Mouse (Mus musculus) neural tube, postnatal 0 days (tissue): ENCODE results near the gene Tmem116. TPM values are rescaled to one million over a fixed set of nuclear protein-coding genes. Genes with fewer than 3 reads are reported as not detected.

ENCODE experiments used
- polyA plus RNA-seq: library from polyadenylated mRNA; unstranded; fragments of >200 nt; fragmentation: Nextera tagmentation; extraction: Ambion mirVana; gene quantifications from 2 replicates; pipeline ENCODE4 v1.2.1, GENCODE M21; 2015

The Tmem116 gene
- 2.5 and 2.7 TPM in 2 replicates for polyA plus RNA-seq

DNA sequence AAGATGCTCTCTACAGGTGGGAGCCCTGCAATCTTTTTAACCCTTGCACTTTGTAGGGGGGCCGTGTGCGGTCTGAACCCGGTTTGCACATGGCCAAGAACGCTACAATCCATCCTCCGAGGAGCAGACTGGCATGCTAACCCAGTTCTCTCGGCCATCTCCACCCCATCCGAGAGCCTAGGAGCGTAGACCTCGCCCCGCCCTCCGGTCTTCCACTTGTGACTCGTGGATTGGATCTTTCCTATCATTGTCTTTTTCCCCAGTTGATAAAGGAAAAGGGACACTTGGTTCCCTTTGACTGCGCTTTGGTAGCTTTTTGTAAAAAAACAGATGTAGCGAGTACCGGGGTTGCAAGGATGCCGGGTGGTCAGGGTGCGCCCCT lies at the start of gene Tmem116:
Tmem116 (plus strand) TSS at position 250 of the 382 bp plus-strand sequence.

DNA sequence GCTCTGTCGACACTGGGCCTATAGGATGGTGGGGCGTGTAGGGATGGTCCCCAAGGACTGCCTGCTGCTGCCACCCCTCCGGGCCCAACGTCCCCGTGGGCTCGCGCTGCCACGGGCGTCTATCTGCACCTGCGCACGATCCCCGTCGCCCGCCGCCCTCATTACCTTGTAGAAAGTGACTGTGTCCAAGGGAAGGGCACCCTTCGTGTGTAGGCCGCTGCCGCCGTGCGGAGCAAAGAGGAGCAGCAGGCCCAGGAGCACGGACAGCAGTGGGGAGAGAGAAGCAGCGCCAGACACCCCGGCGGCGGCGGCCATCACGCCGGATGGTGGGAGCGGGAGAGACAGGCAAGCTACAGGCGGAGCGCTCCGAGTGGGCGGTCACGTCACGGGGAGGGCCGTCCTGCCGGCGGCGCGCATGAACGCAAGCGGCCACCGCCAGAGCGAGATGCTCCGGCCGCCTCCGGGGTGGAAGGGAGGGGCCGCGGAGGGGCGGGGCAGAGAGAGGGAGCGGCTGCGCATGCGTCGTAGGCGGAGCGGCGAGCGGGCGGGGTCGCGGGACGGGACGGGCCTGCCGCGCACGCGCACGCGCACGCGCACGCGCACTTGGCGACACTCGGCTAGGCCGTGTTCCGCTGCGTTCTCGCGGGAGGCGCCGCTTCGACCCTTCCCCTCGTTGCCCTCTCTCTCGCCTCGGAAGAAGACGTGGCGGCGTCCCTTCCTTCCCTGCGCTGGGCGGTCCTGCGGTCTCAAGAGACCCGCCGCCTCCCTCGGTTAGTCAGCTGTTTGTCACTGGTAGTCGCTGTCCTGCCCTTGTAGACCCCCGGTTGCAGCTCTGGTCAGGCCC lies 555 bp downstream of the Tmem116 start, which contains the start of gene Erp29:
Erp29 (minus strand) TSS at position 481 of the 844 bp plus-strand sequence.

DNA sequence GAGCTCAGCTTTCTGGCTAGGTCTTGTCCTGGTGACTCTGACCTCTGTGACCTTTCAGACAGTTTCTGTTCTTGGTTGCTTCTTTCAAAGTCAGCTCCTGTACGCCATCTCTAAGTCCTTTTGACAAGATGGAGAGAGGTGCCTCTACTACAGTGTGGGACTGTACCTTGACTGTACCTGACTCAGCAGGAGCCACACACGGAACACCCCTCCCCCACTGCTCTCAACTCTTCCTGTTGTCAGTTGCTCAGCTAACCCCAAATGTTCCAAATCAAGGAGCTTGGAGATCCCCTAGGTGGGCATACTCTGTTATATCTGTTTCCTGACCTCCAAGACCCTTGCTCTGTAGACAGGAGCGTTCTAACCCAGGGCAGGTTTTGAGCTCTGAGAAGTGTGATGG lies 51.5 kb downstream of the Tmem116 start, which contains the start of gene Adam1b:
Adam1b (minus strand) TSS at position 205 of the 400 bp plus-strand sequence.

DNA sequence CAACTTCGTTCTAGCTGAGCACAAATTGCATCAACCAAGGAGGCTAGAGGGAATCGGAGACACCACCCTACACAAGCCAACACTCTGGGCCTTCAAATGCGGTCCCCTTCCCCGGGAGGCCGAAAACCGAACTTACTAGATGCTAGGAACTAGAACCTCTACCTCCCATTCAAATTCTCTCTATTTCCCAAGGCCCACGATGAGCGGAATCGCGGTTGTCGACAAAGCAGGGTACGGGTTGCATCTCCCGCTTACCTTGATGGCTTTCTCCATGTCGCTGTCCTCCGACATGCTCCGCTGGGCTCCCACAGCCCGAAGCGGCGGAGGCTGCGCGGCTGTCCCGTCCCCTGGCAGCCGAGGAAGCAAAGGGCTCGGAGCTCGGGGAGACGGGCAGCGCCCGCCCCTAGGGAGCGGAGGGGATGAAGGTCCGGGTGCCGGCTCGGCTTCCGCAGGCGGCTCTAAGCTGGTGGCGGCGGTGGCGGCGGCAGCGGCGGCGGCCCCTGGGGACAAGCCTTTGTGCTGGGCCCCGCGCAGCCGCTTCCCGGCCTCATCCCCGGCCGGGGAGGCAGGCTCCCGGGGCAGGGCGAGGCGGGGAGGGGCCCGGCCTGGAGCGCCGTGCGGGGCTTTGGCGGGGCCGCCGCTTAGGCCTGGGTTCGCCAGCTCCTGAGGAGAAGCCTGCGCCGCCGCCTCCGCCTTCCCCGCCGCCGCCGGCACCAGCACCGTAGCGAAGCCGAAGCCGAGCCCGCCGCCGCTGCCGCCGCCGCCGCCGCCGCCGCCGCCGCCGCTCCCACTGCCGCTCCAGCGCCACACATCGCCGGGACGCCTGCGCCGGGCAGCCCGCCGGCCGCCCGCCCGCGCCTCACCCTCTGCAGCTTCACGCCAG lies 93.5 kb downstream of the Tmem116 start, which contains the start of the genes Adam1a and Gm42878:
Adam1a (minus strand) TSS at position 573 of the 883 bp plus-strand sequence.
Gm42878 (minus strand) TSS at position 573 of the 883 bp plus-strand sequence.

DNA sequence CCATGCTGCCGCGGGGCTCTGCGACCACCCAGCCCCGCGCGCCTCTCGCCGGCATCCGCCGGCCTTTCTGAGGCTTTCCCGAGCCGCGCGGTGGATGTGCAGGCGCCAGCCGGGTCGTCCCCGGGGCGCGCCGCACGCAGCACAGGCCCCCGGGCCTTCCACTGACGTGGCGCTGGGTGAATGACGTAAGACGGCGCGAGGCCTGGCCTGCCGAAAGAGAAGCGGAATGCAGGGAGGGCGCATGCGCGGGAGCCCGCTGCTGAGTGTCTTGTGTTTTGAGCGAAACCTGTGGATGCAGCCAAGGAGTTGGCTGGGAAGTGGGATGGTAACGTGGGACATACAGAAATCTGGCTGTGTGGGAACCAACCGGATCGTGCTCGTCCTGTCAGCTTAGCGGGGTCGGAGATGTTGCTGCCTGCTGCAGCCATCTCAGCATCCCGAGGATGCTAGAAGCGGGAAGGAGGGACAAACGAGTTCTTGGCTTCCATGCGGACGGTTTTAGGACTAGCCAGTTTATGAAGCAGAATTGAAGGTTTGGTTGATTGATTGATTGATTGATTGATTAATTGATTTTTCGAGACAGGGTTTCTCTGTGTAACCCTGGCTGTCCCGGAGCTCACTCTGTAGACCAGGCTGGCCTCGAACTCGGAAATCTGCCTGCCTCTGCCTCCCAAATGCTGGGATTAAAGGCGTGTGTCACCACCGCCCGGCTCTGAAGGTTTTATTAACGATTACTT lies 94.3 kb downstream of the Tmem116 start, which contains the start of gene Mapkapk5:
Mapkapk5 (minus strand) TSS at position 113 of the 737 bp plus-strand sequence.

Other genes starting within 250 kb of the Tmem116 start
- gene Rpl6, start 247.4 kb upstream of the Tmem116 start, polyA plus RNA-seq, result 338 and 358 TPM in 2 replicates
- gene Hectd4, start 231.7 kb upstream of the Tmem116 start, polyA plus RNA-seq, result 15.1 and 23.3 TPM in 2 replicates
- gene Trafd1, start 66.3 kb upstream of the Tmem116 start, polyA plus RNA-seq, result 85.2 and 96.9 TPM in 2 replicates
- 41.6 and 46.4 TPM in 2 replicates for gene Naa25, start 54.0 kb upstream of the Tmem116 start, polyA plus RNA-seq
- gene Erp29, start 613 bp downstream of the Tmem116 start, polyA plus RNA-seq, result 178 and 197 TPM in 2 replicates
- gene Adam1b, start 51.5 kb downstream of the Tmem116 start, polyA plus RNA-seq, result not detected in 2 replicates
- 1.8 and 2.4 TPM in 2 replicates for gene Adam1a, start 93.6 kb downstream of the Tmem116 start, polyA plus RNA-seq
- not detected in 2 replicates for gene Gm42878, start 93.6 kb downstream of the Tmem116 start, polyA plus RNA-seq
- gene Mapkapk5, start 94.0 kb downstream of the Tmem116 start, polyA plus RNA-seq, result 52.9 and 61.8 TPM in 2 replicates
- 145 and 157 TPM in 2 replicates for gene Aldh2, start 141.9 kb downstream of the Tmem116 start, polyA plus RNA-seq
- gene Acad12, start 167.0 kb downstream of the Tmem116 start, polyA plus RNA-seq, result 1.7 and 1.9 TPM in 2 replicates
- gene Acad10, start 208.6 kb downstream of the Tmem116 start, polyA plus RNA-seq, result 1.2 and 1.7 TPM in 2 replicates
- gene Brap, start 208.7 kb downstream of the Tmem116 start, polyA plus RNA-seq, result 35.0 and 36.5 TPM in 2 replicates